Mouse (Mus musculus): ENCODE data around the gene Nkapl.

GRCm38 (mm10) chr13:21417298-21418010 is 50.9 kb downstream of the Nkapl start:
- TF ChIP-seq TCF12 (IDR thresholded peaks at IDR 0.05; ENCODE audit: low read depth, low read length) (no peak), EP300 (IDR thresholded peaks at IDR 0.05; ENCODE audit: low read depth in 1 of 2, low read length in 2 of 2) (no peak), BHLHE40 (IDR thresholded peaks at IDR 0.05; ENCODE audit: borderline replicate concordance, low read depth, low read length) (no peak), ZMIZ1 (IDR thresholded peaks at IDR 0.05; ENCODE audit: low read depth, low read length) (no peak), CTCF (IDR thresholded peaks at IDR 0.05 in 2 of 3, conservative IDR thresholded peaks at IDR 0.05 in 1 of 3; ENCODE audit: control insufficient read depth in 1 of 3, insufficient read depth in 1 of 3, low read depth in 2 of 3, low read length in 3 of 3, poor library complexity in 1 of 3, severe bottlenecking in 1 of 3) (no peak), POLR2A (IDR thresholded peaks at IDR 0.05; ENCODE audit: control insufficient read depth in 1 of 2, insufficient read depth in 1 of 2, low read depth in 1 of 2, low read length in 2 of 2, poor library complexity in 1 of 2) (no peak), ETS1 (IDR thresholded peaks at IDR 0.05; ENCODE audit: low read depth, low read length) (no peak), NRF1 (IDR thresholded peaks at IDR 0.05; ENCODE audit: insufficient read depth, low read depth, low read length, poor library complexity, severe bottlenecking) (no peak), JUND (IDR thresholded peaks at IDR 0.05; ENCODE audit: low read depth, low read length) (no peak)

All from MEL (cell line).